Mouse (Mus musculus) E14TG2a.4 (cell line): ENCODE measurements around the gene Mnx1.

Experiments
- CTCF ChIP-seq: conservative IDR thresholded peaks from 2 replicates; pipeline ENCODE4 v1.5.1; 2014; ENCODE audit warnings: low read length
- POU5F1 ChIP-seq: IDR thresholded peaks from 2 replicates; pipeline ENCODE4 v1.6.1; 2014; ENCODE audit warnings: low read length, borderline replicate concordance

GRCm38 (mm10) chr5:29475041-29475440 is 3.2 kb downstream of the Mnx1 start:
- TF ChIP-seq CTCF (no peak), POU5F1 (no peak)
